Mouse (Mus musculus): ENCODE results near the gene Mrpl24.

DNA sequence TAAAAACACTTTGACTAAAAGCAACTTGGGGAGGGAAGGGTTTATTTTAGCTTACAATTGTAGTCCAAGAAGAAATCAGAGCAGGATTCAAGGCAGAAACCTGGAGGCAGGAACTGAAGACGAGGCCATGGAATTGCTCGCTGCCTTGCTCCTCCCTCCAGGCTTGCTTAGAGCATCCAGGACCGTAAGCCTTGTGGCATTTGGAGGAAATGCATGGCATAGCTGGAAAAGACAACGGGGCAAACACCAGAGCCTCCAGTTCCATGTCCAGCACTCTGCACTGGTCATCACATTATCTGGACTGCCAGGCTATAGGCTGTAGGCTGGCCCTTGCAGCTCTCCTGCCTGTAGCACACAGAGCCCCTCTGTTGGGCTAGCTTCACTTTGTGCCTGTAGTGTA lies 15.2 kb downstream of the Mrpl24 start:
- TF ChIP-seq TCF12 (IDR thresholded peaks at IDR 0.05; ENCODE audit: insufficient read depth, poor library complexity, severe bottlenecking) (no peak), USF1 (IDR thresholded peaks at IDR 0.05; ENCODE audit: low read depth) (no peak), CEBPB (IDR thresholded peaks at IDR 0.05; ENCODE audit: insufficient read depth, poor library complexity, severe bottlenecking) (no peak), MYOD1 (IDR thresholded peaks at IDR 0.05; ENCODE audit: control insufficient read depth in 1 of 3, insufficient read length in 2 of 3, low read depth in 2 of 3) (no peak), TCF3 (IDR thresholded peaks at IDR 0.05; ENCODE audit: insufficient read length, low read depth) (no peak), POLR2A (IDR thresholded peaks at IDR 0.05; ENCODE audit: insufficient read length, low read depth) (no peak), E2F4 (IDR thresholded peaks at IDR 0.05; ENCODE audit: insufficient read depth) (no peak), MAX (IDR thresholded peaks at IDR 0.05; ENCODE audit: low read depth) (no peak)

Measured in myocyte (in vitro differentiated cells).